Mouse (Mus musculus) kidney, adult 2 months (tissue): ENCODE data around the gene Comp.

Source experiments
- CTCF ChIP-seq: fragments of 200-500 bp; conservative IDR thresholded peaks from 2 replicates; pipeline ENCODE4 v1.5.1; 2011; ENCODE audit warnings: low read depth, mild to moderate bottlenecking, control low read depth, low read length, moderate library complexity, mixed read lengths; ENCODE audit not compliant: insufficient read depth, insufficient read length
- POLR2A ChIP-seq: fragments of 200-500 bp; IDR thresholded peaks from one replicate; pipeline ENCODE4 v1.6.1; 2011; ENCODE audit warnings: low read depth, low read length, control low read depth

DNA sequence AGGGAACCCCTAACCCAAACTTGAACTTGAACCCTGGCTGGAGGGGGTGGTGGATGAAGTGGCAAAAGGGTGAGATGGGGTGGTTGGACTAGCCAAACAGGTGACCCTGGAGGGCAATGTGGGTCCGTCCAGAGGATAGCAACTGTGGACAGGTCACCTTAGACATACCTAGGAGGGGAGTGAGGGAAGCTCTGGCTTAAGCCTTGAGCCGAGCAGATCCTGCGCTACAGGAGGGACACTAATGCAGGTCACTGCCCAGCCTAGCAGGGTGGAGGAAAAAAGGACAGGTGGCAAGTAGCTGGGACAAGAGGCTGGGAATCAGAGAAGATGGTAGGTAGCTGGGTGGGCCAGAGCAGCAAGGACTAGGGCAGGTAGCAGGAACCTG, 21.4 kb upstream of the Comp start:
- TF ChIP-seq POLR2A (no peak), CTCF (no peak)
